Comparison of ENCODE assay signal across 10 mouse cellular contexts in the genomic region with DNA sequence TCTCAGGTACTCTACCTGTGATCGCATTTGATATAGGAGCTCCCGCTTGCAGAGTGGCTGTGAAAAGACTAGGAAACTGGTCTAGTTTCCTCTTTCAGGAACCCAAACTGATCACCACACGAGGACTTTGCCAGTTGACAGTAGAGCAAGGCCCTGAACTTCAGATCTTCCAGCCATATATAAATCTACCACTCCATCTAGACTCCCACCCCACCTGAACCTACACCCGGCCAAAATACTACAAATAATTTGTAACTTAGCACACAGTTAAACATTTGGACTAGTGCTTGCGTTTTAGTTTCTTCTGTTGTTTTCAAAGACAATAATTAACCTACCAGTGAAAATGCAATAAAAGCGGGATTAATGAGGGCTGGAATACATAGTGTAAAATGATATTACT. TPM values are rescaled to one million over a fixed set of nuclear protein-coding genes. Genes with fewer than 3 reads are reported as not detected.
A peak's percentile ranks its signal among the peaks of the same experiment; 100 is the strongest.
DNase-seq lines count a peak whose midpoint lies in the region; ATAC-seq and TF ChIP-seq lines count a peak whose summit lies in the region.
"Had no signal": no experiment of that assay in that cellular context is flagged by ENCODE, and none has a peak within 500 bp of the region (broad histone marks: within the 10 kb centered on the region; RNA-seq: fewer than 3 reads in every experiment).

No protein-coding gene starts in this region.

- peak overlapping the region; percentile 95 for H3K4me2 ChIP-seq in lung, postnatal 0 days (replicated peaks; ENCODE audit: low read depth, low read length)
- peak overlapping the region; percentile 68; the same call in 1 of the 2 replicates for H3K4me2 ChIP-seq in limb, embryonic 14.5 days (replicated peaks; ENCODE audit: low read depth, low read length, severe bottlenecking)
- H3K4me2 ChIP-seq in stomach, embryonic 16.5 days (ENCODE audit: low read depth, low read length), result peak overlapping the region; percentile 75

- ATAC-seq in lung, postnatal 0 days, result no peak
- no peak for ATAC-seq in limb, embryonic 14.5 days (ENCODE audit: low FRiP score, low read depth)
- no peak for ATAC-seq in stomach, embryonic 16.5 days (ENCODE audit: insufficient read depth, low FRiP score)

- TF ChIP-seq CTCF in lung, postnatal 0 days (IDR thresholded peaks at IDR 0.05), result no peak

- TF ChIP-seq POLR2A in limb, embryonic 14.5 days (IDR thresholded peaks at IDR 0.05; ENCODE audit: borderline replicate concordance, extremely low read depth, insufficient read depth, insufficient read length), result no peak

- peak; percentile 3 to 8 for DNase-seq in cerebellum, postnatal 14 days
- DNase-seq in cerebellum, postnatal 4 days (ENCODE audit: low spot score in 2 of 2), result no peak
- no peak for DNase-seq in lung, postnatal 0 days (ENCODE audit: low spot score)
- no peak for DNase-seq in lung, postnatal 10 days
- DNase-seq in limb, embryonic 14.5 days (ENCODE audit: low spot score), result no peak
- no peak for DNase-seq in left cerebral cortex, postnatal 36 days (ENCODE audit: low spot score in 2 of 2)
- no peak for DNase-seq in adipocyte (ENCODE audit: low spot score)

- H3K9ac ChIP-seq in lung, postnatal 0 days (replicated peaks; ENCODE audit: low read depth), result no peak overlapping the region
- H3K9ac ChIP-seq in limb, embryonic 14.5 days (ENCODE audit: low read depth, low read length, severe bottlenecking), result no peak overlapping the region
- H3K9ac ChIP-seq in stomach, embryonic 16.5 days (ENCODE audit: low read length), result no peak overlapping the region

- H3K9me3 ChIP-seq in lung, postnatal 0 days (ENCODE audit: low read length), result no peaks in the 10 kb centered on the region
- H3K9me3 ChIP-seq in limb, embryonic 14.5 days (ENCODE audit: control insufficient read depth, low read length), result no peaks in the 10 kb centered on the region
- H3K9me3 ChIP-seq in stomach, embryonic 16.5 days (replicated peaks; ENCODE audit: control insufficient read depth, low read length), result no peaks in the 10 kb centered on the region

- no peak for TF ChIP-seq EP300 in lung, postnatal 0 days (IDR thresholded peaks at IDR 0.05)

- H3K27ac ChIP-seq in lung, postnatal 0 days (ENCODE audit: low read length), result no peak overlapping the region
- no peak overlapping the region for H3K27ac ChIP-seq in limb, embryonic 14.5 days (replicated peaks; ENCODE audit: low read depth, low read length)
- H3K27ac ChIP-seq in stomach, embryonic 16.5 days (ENCODE audit: low read length), result no peak overlapping the region

- H3K27me3 ChIP-seq in lung, postnatal 0 days (replicated peaks; ENCODE audit: insufficient read depth, low read length), result 0 out of 2 replicates have a peak, but pooled peaks cover 3% of the 10 kb centered on the region
- no peaks in the 10 kb centered on the region for H3K27me3 ChIP-seq in limb, embryonic 14.5 days (ENCODE audit: control insufficient read depth, insufficient read depth, low read length)
- H3K27me3 ChIP-seq in stomach, embryonic 16.5 days (ENCODE audit: control insufficient read depth, insufficient read depth, low read length), result peaks cover 4% of the 10 kb centered on the region; the same call in 1 of the 2 replicates

- H3K36me3 ChIP-seq in lung, postnatal 0 days (ENCODE audit: insufficient read depth, low read length), result no peaks in the 10 kb centered on the region
- H3K36me3 ChIP-seq in limb, embryonic 14.5 days (ENCODE audit: control insufficient read depth, insufficient read depth, low read length), result no peaks in the 10 kb centered on the region
- no peaks in the 10 kb centered on the region for H3K36me3 ChIP-seq in stomach, embryonic 16.5 days (ENCODE audit: control insufficient read depth, insufficient read depth, low read length)

- 84% methylated on average over 6 of the region's 6 CpGs for WGBS in lung, postnatal 0 days
- WGBS in limb, embryonic 14.5 days, result 77% methylated on average over 6 of the region's 6 CpGs
- WGBS in stomach, embryonic 16.5 days, result 80% methylated on average over 6 of the region's 6 CpGs

- H3K4me3 ChIP-seq in lung, postnatal 0 days (ENCODE audit: low read depth, low read length), result peak overlapping the region; percentile 77; the same call in 1 of the 2 replicates
- H3K4me3 ChIP-seq in limb, embryonic 14.5 days (replicated peaks; ENCODE audit: low read length), result peak overlapping the region; percentile 79
- H3K4me3 ChIP-seq in stomach, embryonic 16.5 days (replicated peaks; ENCODE audit: low read length), result peak overlapping the region; percentile 85

- intact Hi-C loops in left cerebral cortex, postnatal 36 days (cut with DNase I), result loop anchor here (5.0 kb wide), 1 partner anchor 44 kb away; the partner anchor contains the start of gene Ndrg4

- H3K4me1 ChIP-seq in lung, postnatal 0 days (ENCODE audit: insufficient read depth, low read depth, low read length), result peaks cover 4% of the 10 kb centered on the region; the same call in 1 of the 2 replicates
- H3K4me1 ChIP-seq in limb, embryonic 14.5 days (ENCODE audit: control insufficient read depth, insufficient read depth, low read length), result peaks cover 4% of the 10 kb centered on the region
- peaks cover 7% of the 10 kb centered on the region; the same call in 1 of the 2 replicates for H3K4me1 ChIP-seq in stomach, embryonic 16.5 days (ENCODE audit: control insufficient read depth, insufficient read depth, low read length)

RNA-seq across cellular contexts. Expression of gene Gins3, which starts 0.4 kb away (rescaled TPM):
- 4.2 and 5.2 TPM in 2 replicates for polyA plus RNA-seq in lung, postnatal 0 days (2015; fragmentation: Nextera tagmentation; extraction: Ambion mirVana)
- polyA plus RNA-seq in limb, embryonic 14.5 days (2012; rRNA removed), result 8.9 and 11.1 TPM in 2 replicates
- polyA plus RNA-seq in limb, embryonic 14.5 days (2014; fragmentation: Nextera tagmentation; extraction: Ambion mirVana), result 19.1 and 21.7 TPM in 2 replicates
- 15.8 and 16.1 TPM in 2 replicates for polyA plus RNA-seq in stomach, embryonic 16.5 days (2015; fragmentation: Nextera tagmentation; extraction: Ambion mirVana)
- 1 to 10 TPM; 2.5 to 2.7 TPM for total RNA-seq in left cerebral cortex, postnatal 36 days (2021)

RNA-seq across cellular contexts. Expression of gene Ndrg4, which starts 43.9 kb away (rescaled TPM):
- 10.1 and 11.4 TPM in 2 replicates for polyA plus RNA-seq in lung, postnatal 0 days (2015; fragmentation: Nextera tagmentation; extraction: Ambion mirVana)
- polyA plus RNA-seq in limb, embryonic 14.5 days (2012; rRNA removed), result 35.3 and 36.0 TPM in 2 replicates
- 20.2 and 22.3 TPM in 2 replicates for polyA plus RNA-seq in limb, embryonic 14.5 days (2014; fragmentation: Nextera tagmentation; extraction: Ambion mirVana)
- 22.2 and 24.3 TPM in 2 replicates for polyA plus RNA-seq in stomach, embryonic 16.5 days (2015; fragmentation: Nextera tagmentation; extraction: Ambion mirVana)
- 1,000 to 10,000 TPM; 1,722 to 1,837 TPM for total RNA-seq in left cerebral cortex, postnatal 36 days (2021)

RNA-seq across cellular contexts. Expression of gene Prss54, which starts 56.7 kb away (rescaled TPM):
- not detected in 2 replicates for polyA plus RNA-seq in lung, postnatal 0 days (2015; fragmentation: Nextera tagmentation; extraction: Ambion mirVana)
- not detected in 2 replicates for polyA plus RNA-seq in limb, embryonic 14.5 days (2012; rRNA removed)
- polyA plus RNA-seq in limb, embryonic 14.5 days (2014; fragmentation: Nextera tagmentation; extraction: Ambion mirVana), result not detected in 2 replicates
- not detected in 2 replicates for polyA plus RNA-seq in stomach, embryonic 16.5 days (2015; fragmentation: Nextera tagmentation; extraction: Ambion mirVana)
- under 1 TPM in 1 of 2 experiments, not detected in 1; 0.27 TPM for total RNA-seq in left cerebral cortex, postnatal 36 days (2021)
- total RNA-seq: hematopoietic stem cell, adult 5-6 weeks had no signal
- polyA plus RNA-seq: brain, embryonic 14.5 days had no signal

Comparison
In these comparisons a context has a peak if more than half of its experiments do, and no peak if none do; other contexts are left out.
1. DNase-seq: peak in cerebellum, postnatal 14 days (2 of 2); none in cerebellum, postnatal 4 days (0 of 2), lung, postnatal 0 days (single experiment), lung, postnatal 10 days (single experiment), limb, embryonic 14.5 days (single experiment), left cerebral cortex, postnatal 36 days (0 of 2) and adipocyte (single experiment).
2. Peak in every context shown above with its lines, with median percentiles within 50 percentile points of each other: H3K4me2 ChIP-seq and H3K4me3 ChIP-seq.